Mouse (Mus musculus): Measurements from ENCODE around the gene Ccdc120. TPM values are rescaled to one million over a fixed set of nuclear protein-coding genes. Genes with fewer than 3 reads are reported as not detected.

Gene Ccdc120
- total and polyA plus RNA-seq, 2 experiments from 2014 or later = 0.92 to 1.8 TPM

GRCm38 (mm10) chrX:7775501-7776205, 24.9 kb upstream of the Ccdc120 start:
- 70% methylated on average over 9 of the region's 9 CpGs for WGBS
- TF ChIP-seq EP300 (IDR thresholded peaks at IDR 0.05; ENCODE audit: low read depth) = no peak
- no peak for TF ChIP-seq CTCF (IDR thresholded peaks at IDR 0.05; ENCODE audit: low read depth)
- no peaks in the 10 kb centered on the region for H3K9me3 ChIP-seq (replicated peaks; ENCODE audit: control insufficient read depth, low read length)

DNA sequence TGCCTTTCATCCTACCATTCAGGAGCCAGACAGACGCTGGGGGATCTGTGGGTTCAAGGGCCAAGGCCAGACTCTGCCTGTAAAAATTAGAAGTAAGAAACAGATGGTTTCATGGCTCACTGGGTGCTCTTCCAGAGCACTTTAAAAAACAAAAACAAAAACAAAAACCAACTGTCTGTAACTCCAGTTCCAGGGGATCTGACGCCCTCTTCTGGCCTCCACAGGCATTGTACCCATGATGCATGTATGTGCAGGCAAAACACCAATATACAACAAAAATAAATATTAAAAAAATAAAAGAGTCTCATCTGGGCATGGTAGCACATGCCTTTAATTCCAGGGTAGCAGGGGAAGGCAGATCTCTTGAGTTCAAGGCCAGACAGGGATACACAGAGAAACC, 22.1 kb upstream of the Ccdc120 start:
- DNase-seq (ENCODE audit: low spot score) (no peak), ATAC-seq (ENCODE audit: insufficient read depth, low read depth) (no peak)
- no peak overlapping the region for H3K27ac ChIP-seq (ENCODE audit: low read depth)
- 45% methylated on average over 2 of the region's 2 CpGs for WGBS
- TF ChIP-seq EP300 (IDR thresholded peaks at IDR 0.05; ENCODE audit: low read depth) = no peak
- peak; percentile 34; the same call in 1 of the 2 replicates for TF ChIP-seq CTCF (IDR thresholded peaks at IDR 0.05; ENCODE audit: low read depth)
- H3K4me3 ChIP-seq (ENCODE audit: low read depth, low read length) = no peak overlapping the region
- no peaks in the 10 kb centered on the region for H3K27me3 ChIP-seq (ENCODE audit: control insufficient read depth, insufficient read depth, low read length)
- peaks cover 41% of the 10 kb centered on the region for H3K36me3 ChIP-seq (replicated peaks; ENCODE audit: control insufficient read depth, insufficient read depth, low read length)
- no peak overlapping the region for H3K9ac ChIP-seq (replicated peaks; ENCODE audit: low read depth, low read length)
- no peaks in the 10 kb centered on the region for H3K9me3 ChIP-seq (replicated peaks; ENCODE audit: control insufficient read depth, low read length)
- no peaks in the 10 kb centered on the region for H3K4me1 ChIP-seq (ENCODE audit: control insufficient read depth, insufficient read depth)
- no peak overlapping the region for H3K4me2 ChIP-seq (ENCODE audit: low read depth, low read length)

More at GRCm38 (mm10) chrX:7775501-7776205, 24.9 kb upstream of the Ccdc120 start:
- Histone ChIP-seq H3K4me3 (ENCODE audit: low read depth, low read length) (no peak overlapping the region), H3K36me3 (replicated peaks; ENCODE audit: control insufficient read depth, insufficient read depth, low read length) (peaks cover 21% of the 10 kb centered on the region; the same call in 1 of the 2 replicates), H3K9ac (replicated peaks; ENCODE audit: low read depth, low read length) (no peak overlapping the region), H3K27me3 (ENCODE audit: control insufficient read depth, insufficient read depth, low read length) (no peaks in the 10 kb centered on the region), H3K4me2 (ENCODE audit: low read depth, low read length) (no peak overlapping the region), H3K27ac (ENCODE audit: low read depth) (no peak overlapping the region), H3K4me1 (ENCODE audit: control insufficient read depth, insufficient read depth) (no peaks in the 10 kb centered on the region)
- ATAC-seq (ENCODE audit: insufficient read depth, low read depth) (no peak), DNase-seq (ENCODE audit: low spot score) (no peak)

- Histone ChIP-seq H3K27ac (ENCODE audit: low read depth) (no peak overlapping the region), H3K9me3 (replicated peaks; ENCODE audit: control insufficient read depth, low read length) (no peaks in the 10 kb centered on the region), H3K9ac (replicated peaks; ENCODE audit: low read depth, low read length) (no peak overlapping the region), H3K4me3 (ENCODE audit: low read depth, low read length) (no peak overlapping the region), H3K4me1 (ENCODE audit: control insufficient read depth, insufficient read depth) (no peaks in the 10 kb centered on the region), H3K4me2 (ENCODE audit: low read depth, low read length) (no peak overlapping the region), H3K27me3 (ENCODE audit: control insufficient read depth, insufficient read depth, low read length) (no peaks in the 10 kb centered on the region), H3K36me3 (replicated peaks; ENCODE audit: control insufficient read depth, insufficient read depth, low read length) (peaks cover 46% of the 10 kb centered on the region)
- DNase-seq (ENCODE audit: low spot score) (no peak), ATAC-seq (ENCODE audit: insufficient read depth, low read depth) (no peak)
- TF ChIP-seq EP300 (IDR thresholded peaks at IDR 0.05; ENCODE audit: low read depth) (no peak), CTCF (IDR thresholded peaks at IDR 0.05; ENCODE audit: low read depth) (no peak)
- 80% methylated on average over 7 of the region's 7 CpGs for WGBS
Measured at GRCm38 (mm10) chrX:7769302-7770017, 18.8 kb upstream of the Ccdc120 start.

DNA sequence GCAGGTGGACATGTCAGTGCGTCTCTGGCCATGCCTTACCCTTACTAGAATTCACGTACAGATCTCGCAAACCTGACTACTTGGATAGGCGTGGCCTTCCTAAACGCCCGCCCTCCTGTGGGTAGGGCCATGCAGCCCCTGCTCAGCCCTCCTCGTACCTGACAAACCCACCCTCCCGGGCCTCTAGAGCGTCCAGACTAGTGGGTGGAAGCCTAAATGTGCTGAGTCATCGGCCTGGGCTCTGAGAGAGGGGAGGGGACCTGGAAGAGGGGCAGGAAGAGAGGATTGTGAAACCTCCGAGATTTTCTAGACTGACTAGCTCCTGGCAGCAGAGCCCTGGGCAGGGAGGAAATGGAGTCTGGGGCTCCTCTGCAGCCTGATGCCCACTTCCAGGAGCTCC, 15.1 kb upstream of the Ccdc120 start:
- H3K27me3 ChIP-seq (ENCODE audit: control insufficient read depth, insufficient read depth, low read length) = no peaks in the 10 kb centered on the region
- no peak for DNase-seq (ENCODE audit: low spot score)
- peak overlapping the region; percentile 16; the same call in 1 of the 2 replicates for H3K4me3 ChIP-seq (ENCODE audit: low read depth, low read length)
- peak overlapping the region; percentile 57 for H3K27ac ChIP-seq (ENCODE audit: low read depth)
- no peaks in the 10 kb centered on the region for H3K9me3 ChIP-seq (replicated peaks; ENCODE audit: control insufficient read depth, low read length)
- WGBS = 29% methylated on average over 11 of the region's 11 CpGs
- no peak for ATAC-seq (ENCODE audit: insufficient read depth, low read depth)
- H3K36me3 ChIP-seq (replicated peaks; ENCODE audit: control insufficient read depth, insufficient read depth, low read length) = peaks cover 26% of the 10 kb centered on the region
- H3K4me2 ChIP-seq (ENCODE audit: low read depth, low read length) = peak overlapping the region; percentile 65
- H3K9ac ChIP-seq (replicated peaks; ENCODE audit: low read depth, low read length) = no peak overlapping the region
- no peaks in the 10 kb centered on the region for H3K4me1 ChIP-seq (ENCODE audit: control insufficient read depth, insufficient read depth)
- no peak for TF ChIP-seq CTCF (IDR thresholded peaks at IDR 0.05; ENCODE audit: low read depth)
- no peak for TF ChIP-seq EP300 (IDR thresholded peaks at IDR 0.05; ENCODE audit: low read depth)

DNA sequence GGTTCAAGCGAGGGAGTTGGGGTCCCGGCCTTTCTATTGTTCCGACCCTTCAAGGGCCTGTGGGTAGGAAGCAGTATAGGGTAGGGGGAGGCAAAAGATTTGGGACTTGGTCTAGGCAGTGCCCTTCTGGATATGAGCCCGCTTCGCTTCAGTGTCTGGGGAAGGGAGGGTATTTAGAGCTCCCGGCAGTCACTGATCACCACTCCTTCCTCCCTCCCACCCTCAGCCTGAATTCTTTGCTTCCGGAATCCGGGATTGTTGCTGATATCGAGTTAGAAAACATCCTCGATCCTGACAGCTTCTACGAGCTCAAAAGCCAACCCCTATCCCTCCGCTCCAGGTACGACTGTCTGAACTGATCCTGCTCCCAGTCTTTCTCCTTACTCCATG, 14.6 kb upstream of the Ccdc120 start:
- peak overlapping the region; percentile 65 for H3K4me2 ChIP-seq (ENCODE audit: low read depth, low read length)
- no peak for DNase-seq (ENCODE audit: low spot score)
- H3K27me3 ChIP-seq (ENCODE audit: control insufficient read depth, insufficient read depth, low read length) = no peaks in the 10 kb centered on the region
- no peaks in the 10 kb centered on the region for H3K9me3 ChIP-seq (replicated peaks; ENCODE audit: control insufficient read depth, low read length)
- no peaks in the 10 kb centered on the region for H3K4me1 ChIP-seq (ENCODE audit: control insufficient read depth, insufficient read depth)
- H3K9ac ChIP-seq (replicated peaks; ENCODE audit: low read depth, low read length) = no peak overlapping the region
- no peak for ATAC-seq (ENCODE audit: insufficient read depth, low read depth)
- 27% methylated on average over 13 of the region's 13 CpGs for WGBS
- no peak for TF ChIP-seq CTCF (IDR thresholded peaks at IDR 0.05; ENCODE audit: low read depth)
- TF ChIP-seq EP300 (IDR thresholded peaks at IDR 0.05; ENCODE audit: low read depth) = no peak
- peaks cover 21% of the 10 kb centered on the region; the same call in 1 of the 2 replicates for H3K36me3 ChIP-seq (replicated peaks; ENCODE audit: control insufficient read depth, insufficient read depth, low read length)
- H3K4me3 ChIP-seq (ENCODE audit: low read depth, low read length) = peak overlapping the region; percentile 16
- H3K27ac ChIP-seq (ENCODE audit: low read depth) = peak overlapping the region; percentile 57
